Mouse (Mus musculus) spleen, postnatal 14 days (tissue): ENCODE data around the gene Cdc26.

ENCODE experiments used
- DNase-seq, 2 experiments: peaks; one replicate each; pipeline ENCODE4 v3.0.0; 2021 to 2022; ENCODE audit warnings: low spot score in 2 of 2

Gene Cdc26

DNA sequence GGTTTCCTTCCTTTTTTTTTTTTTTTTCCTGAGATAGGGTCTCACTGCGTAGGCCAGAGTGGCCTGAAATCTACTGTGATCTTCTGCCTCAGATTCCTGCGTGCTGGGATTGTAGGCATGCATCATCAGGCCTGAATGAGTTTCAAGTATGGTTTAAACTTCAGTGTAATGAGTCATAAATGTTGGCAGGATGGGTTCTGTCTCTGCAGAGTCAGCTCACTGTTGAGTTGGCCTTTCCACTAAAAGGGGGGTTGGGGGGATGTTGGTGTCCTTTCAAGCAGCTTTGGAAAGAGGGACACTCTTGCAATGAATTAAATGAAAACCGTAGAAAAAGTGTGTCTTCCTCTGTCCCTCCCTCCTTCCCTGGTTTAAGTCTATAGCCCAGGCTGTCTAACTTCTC is 9.5 kb downstream of the Cdc26 start:
- DNase-seq = no peak

DNA sequence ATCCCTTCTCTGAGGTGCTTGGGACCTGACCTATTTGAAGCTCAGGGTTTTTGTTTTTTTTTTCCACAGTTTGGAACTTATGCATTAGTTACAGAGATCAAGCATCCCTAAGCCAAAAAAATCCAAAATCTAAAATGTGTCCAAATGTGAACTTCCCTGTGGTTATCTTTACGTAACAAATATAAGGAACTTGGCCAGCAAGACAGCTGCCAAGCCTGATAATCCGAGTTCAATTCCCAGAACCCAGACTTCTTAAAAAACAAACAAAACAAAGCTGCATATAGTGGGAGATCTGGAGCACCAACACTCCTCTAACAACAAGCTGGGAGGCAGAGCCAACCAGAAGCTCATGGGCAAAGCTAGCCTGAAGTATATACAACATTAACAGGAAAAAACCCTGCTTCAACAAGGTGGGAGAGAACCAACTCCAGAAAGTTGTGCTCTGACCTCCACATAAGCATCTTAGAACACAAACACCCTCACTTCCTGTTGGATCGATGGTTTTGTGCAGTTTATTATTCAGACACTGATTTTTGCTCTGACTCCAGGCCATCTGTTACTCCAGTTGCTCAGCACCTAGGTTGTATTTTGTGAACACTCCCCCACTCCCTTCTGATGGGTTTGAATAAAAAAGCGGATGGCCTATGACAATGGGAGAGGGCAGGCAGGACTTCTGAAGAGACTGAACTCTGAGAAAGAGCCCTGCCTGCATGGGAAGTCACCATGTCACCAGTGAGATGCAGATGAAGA is 10.7 kb downstream of the Cdc26 start:
- no peak for DNase-seq

GRCm38 (mm10) chr4:62395806-62396205 is 12.6 kb downstream of the Cdc26 start:
- DNase-seq = no peak

GRCm38 (mm10) chr4:62393459-62393858 is 15.0 kb downstream of the Cdc26 start:
- DNase-seq = no peak

DNA sequence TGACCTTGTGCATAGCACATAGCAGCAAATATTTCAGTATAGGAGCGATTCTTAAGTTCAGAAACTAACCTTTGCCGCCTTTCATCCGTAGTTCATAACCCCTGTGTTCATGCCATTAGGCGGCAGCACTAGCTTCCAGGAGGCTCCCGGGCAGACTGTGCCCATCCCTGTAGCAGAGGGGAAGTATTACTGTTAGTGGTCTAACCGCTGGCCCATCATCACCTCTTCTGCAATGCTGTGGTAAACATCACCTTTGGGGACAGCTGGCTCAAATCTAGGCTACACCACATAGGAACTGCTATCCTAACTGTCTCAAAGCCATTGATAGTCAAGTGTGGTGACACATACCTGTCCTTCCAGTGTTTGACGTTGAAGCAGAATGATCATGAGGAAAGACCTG is 16.6 kb downstream of the Cdc26 start:
- no peak for DNase-seq

GRCm38 (mm10) chr4:62389592-62390512 is 18.6 kb downstream of the Cdc26 start:
- DNase-seq = no peak

GRCm38 (mm10) chr4:62385439-62385838 is 23.0 kb downstream of the Cdc26 start:
- DNase-seq = no peak

DNA sequence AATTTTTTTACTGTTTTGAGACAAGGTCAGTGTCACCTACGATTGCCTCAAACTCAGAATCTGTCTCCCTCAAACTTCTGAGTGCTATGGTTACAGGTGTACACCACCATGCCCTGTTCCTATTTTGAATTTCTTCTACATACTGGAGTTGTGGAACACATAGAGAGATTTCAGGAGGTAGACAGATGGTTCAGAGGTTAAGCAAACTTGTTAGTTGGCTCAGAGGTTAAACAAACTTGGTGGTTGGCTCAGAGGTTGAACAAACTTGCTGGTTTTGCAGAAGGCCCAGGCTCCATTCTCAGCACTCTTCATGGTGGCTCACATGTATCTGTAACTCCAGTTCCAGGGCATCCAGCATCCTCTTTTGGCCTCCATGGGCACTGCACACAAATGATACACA is 24.3 kb downstream of the Cdc26 start:
- no peak for DNase-seq

DNA sequence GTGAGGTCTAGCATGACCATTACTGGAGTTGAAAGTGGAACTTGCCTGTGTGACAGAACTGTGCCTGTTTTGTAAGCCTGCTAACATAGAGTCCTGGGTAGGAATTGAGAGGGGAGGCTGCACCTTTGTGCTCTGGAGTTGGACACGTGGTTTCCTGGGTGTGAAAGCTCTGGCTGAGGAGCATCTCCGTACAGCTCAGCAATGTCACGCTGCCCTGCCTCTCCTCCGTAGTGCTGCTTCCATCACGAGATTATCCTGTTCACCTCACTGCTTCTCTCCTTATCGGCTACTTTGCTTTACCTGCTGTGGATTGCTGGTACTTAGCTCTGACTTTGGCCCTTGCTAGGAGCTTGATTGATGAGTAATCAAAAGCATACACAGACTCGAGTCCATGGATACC is 24.7 kb downstream of the Cdc26 start:
- DNase-seq = no peak

DNA sequence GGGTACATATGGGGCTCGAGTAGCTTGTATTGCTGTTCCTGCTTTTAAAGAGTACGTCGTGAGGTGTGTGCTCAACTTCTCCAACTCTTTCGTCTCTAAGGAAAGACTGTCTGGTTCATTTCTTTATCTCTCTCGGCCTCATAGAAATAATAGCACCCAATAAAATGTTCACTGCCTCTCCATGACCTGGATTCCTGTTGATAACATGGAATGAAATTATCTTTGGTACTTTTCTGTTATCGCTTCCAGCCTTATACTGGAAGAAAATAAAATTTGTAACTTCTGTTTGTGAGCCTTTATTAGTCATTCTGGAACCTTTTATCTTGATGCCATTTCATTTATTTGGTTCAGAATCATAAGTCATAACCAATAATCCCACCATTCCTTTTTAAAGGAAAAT is 25.2 kb downstream of the Cdc26 start:
- DNase-seq = no peak

GRCm38 (mm10) chr4:62379724-62380381 is 28.6 kb downstream of the Cdc26 start:
- no peak for DNase-seq

- no peak for DNase-seq
These were observed 32.3 kb downstream of the Cdc26 start for GRCm38 (mm10) chr4:62376123-62376522.

GRCm38 (mm10) chr4:62374342-62374741 is 34.1 kb downstream of the Cdc26 start:
- no peak for DNase-seq

DNA sequence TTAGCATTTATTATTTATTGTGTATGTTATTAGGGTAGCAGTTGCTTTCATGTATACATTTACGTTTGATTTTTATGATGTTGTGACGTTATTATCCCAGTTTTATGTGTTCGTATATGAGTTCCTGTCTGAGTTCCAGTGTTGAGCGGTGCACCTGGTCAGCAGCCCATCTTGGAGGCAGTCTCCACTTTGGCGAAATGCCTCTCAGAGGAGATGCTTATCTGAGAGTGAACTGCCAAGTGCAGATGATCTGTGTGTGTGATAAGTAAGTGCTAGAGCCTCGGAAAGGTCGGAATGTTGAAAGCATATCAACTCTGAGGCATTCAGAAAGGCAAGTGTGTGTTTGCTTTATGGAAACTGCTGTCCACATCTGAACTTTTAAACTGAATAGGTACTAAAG is 34.8 kb downstream of the Cdc26 start:
- no peak for DNase-seq

DNA sequence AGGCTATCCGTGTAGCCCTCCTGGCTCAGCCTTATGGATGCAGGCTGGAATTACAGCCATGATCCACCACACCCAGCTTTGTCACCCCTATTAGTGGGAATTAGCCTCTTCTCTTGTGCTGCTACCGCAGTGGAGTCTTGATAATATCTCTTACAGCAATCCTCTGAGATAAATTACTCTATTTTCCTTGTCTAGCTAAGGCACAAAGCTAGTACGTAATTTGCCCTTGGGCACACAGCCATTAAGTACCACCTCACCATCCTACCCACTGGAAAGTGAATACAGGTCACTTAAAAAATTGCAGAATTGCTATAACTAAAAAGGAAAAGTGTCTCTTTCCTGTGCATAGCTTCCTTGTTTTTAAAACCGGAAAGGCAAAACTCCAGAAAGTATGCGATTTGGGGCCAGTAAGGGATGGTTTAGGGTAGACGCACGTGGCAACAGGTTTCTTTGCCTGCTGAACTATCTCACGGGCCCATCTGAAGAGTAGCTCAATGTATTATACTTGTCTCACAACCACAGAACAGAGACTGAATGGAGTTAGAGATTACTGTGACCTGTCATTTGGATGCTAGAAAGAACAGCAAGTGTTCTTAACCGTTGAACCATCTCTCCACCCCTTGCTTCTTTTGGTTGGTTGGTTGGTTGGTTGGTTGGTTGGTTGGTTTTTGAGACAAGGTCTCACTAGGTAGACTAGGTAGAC is 35.5 kb downstream of the Cdc26 start:
- no peak for DNase-seq

GRCm38 (mm10) chr4:62372410-62372809 is 36.0 kb downstream of the Cdc26 start:
- no peak for DNase-seq

DNA sequence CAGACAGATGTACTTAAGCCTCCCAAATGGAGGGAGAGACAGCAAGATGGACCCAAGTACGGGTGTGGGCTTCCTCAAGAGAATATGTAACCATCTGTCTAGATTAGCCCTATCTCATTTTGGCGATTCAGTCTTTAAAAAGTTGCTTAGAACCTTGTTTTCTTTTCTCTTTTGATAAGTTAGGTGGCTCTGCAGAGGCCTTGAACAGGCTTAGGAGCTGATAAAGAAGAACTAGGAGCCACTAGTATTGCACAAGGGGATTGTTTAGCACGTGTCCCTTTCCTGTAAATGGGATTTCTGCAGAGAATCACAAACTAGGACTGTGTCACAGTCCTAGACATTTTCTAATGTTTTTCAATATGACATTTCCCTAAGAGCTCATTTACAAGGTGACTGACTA is 39.4 kb downstream of the Cdc26 start:
- no peak for DNase-seq

DNA sequence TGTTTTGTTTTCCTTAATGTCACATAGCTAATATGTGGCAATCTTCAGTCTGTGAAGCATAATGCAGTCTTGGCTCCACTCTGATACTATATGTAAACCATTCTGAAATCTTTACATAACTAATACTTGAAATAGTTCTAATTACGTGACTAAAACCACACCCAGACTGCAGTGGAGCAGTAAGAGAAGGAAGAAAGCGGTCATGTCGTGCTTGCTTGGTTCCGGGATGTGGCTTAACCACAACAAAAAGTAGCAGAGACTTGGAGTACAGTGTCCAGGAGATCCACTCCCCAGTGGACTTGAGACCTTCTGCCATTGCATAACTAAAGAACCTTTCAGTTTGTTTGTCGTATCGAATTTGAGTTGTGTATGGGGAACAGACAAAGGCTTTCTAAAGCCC is 40.9 kb downstream of the Cdc26 start:
- no peak for DNase-seq

GRCm38 (mm10) chr4:62366291-62366690 is 42.2 kb downstream of the Cdc26 start:
- DNase-seq = no peak

DNA sequence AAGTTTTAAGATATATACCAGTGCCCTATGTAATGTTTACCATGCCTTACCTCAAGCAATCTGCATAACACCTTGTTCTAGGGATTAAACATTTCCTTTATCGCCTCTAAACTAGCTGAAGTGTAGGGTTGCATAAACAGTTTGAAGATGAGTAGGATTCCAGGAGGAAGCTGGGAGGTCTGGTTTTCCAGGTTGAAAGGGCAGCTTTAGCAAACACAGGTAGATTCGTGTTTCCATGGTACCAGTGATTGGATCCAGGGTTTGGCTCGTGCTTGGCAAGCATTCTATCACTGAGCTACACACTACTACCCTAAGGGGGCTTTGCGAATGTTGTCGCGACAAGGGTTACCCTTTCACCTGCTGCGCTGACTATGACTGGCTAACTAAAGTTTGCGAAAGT is 44.1 kb downstream of the Cdc26 start:
- no peak for DNase-seq

GRCm38 (mm10) chr4:62362437-62362836 is 46.0 kb downstream of the Cdc26 start:
- no peak for DNase-seq

GRCm38 (mm10) chr4:62361997-62362396 is 46.4 kb downstream of the Cdc26 start:
- DNase-seq = no peak
